Mouse (Mus musculus) thymus, adult 2 months (tissue): ENCODE measurements around the gene Plekhd1.

Experiments
- CTCF ChIP-seq: fragments of 200-500 bp; IDR thresholded peaks from 2 replicates; pipeline ENCODE4 v1.5.1; 2012; ENCODE audit warnings: mild to moderate bottlenecking, control low read depth, low read length, moderate library complexity, borderline replicate concordance; ENCODE audit not compliant: control insufficient read depth, poor library complexity, insufficient read depth; ENCODE audit errors: extremely low read depth
- POLR2A ChIP-seq: fragments of 200-500 bp; IDR thresholded peaks from 2 replicates; pipeline ENCODE4 v1.6.1; 2012; ENCODE audit warnings: mild to moderate bottlenecking, low read length, control low read depth, moderate library complexity; ENCODE audit not compliant: control insufficient read depth, poor library complexity, insufficient read depth; ENCODE audit errors: extremely low read depth

- no peak for TF ChIP-seq POLR2A
- no peak for TF ChIP-seq CTCF
Measured at GRCm38 (mm10) chr12:80728814-80729213, 36.4 kb downstream of the Plekhd1 start.
